Mouse (Mus musculus) small intestine, adult 2 months (tissue): ENCODE measurements around the gene Ms4a7.

Experiments used
- CTCF ChIP-seq: fragments of 200-500 bp; IDR thresholded peaks from 2 replicates; pipeline ENCODE4 v1.5.1; 2012; ENCODE audit warnings: low read depth, mild to moderate bottlenecking, control low read depth, inconsistent platforms, low read length, moderate library complexity, mixed read lengths; ENCODE audit not compliant: insufficient replicate concordance, insufficient read length; ENCODE audit errors: extremely low read depth
- POLR2A ChIP-seq: fragments of 200-500 bp; IDR thresholded peaks from 2 replicates; pipeline ENCODE4 v1.6.1; 2012; ENCODE audit warnings: low read depth, mild to moderate bottlenecking, control low read depth, inconsistent platforms, low read length, moderate library complexity

DNA sequence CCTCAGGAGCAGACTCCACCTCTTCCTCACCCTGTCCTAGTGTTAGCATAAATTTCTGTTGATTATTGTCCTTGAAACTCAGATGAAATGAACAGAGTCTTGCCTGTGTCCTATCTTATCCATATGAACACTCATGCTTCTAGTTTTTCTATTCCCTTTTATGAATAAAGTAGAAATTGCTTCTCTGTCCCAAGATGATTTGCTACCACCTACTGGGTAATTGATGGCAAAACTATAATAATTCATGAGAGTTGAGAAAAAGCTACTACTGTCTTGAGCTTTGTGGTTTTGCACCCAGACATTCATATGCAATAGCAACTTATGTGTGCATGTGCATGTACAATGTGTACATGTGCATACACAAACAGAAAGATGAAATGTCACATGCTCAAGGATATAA, 8.0 kb upstream of the Ms4a7 start:
- TF ChIP-seq POLR2A (no peak), CTCF (no peak)
